In the genomic region with DNA sequence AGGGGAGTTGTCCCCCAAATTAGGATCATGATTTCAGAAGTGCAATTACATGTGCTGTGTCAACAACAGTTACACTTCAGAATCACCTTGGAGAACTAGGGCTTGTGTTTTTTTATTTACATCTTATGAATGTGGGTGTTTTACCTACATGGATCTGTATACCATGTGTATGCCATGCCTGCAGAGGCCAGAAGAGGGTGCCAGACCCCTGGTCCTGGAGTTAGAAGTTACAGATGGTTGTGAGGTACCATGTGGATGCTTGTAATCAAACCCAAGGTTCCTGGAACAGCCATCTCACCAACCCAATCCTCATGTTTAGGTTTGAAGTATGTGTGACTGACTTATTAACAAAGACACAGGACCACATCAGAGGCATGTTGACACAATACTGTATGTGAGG, we compare ENCODE assay signal across 8 mouse cellular contexts. TPM values are rescaled to one million over a fixed set of nuclear protein-coding genes. Genes with fewer than 3 reads are reported as not detected.
A peak's percentile ranks its signal among the peaks of the same experiment; 100 is the strongest.
DNase-seq lines count a peak whose midpoint lies in the region; ATAC-seq lines count a peak whose summit lies in the region.

No protein-coding gene starts in this region.

- intact Hi-C loops in left cerebral cortex, postnatal 36 days (cut with DNase I) = no loop called here

- no peak overlapping the region for H3K4me2 ChIP-seq in hindbrain, embryonic 16.5 days (ENCODE audit: low read length)
- no peak overlapping the region for H3K4me2 ChIP-seq in hindbrain, embryonic 12.5 days (replicated peaks)
- H3K4me2 ChIP-seq in embryonic facial prominence, embryonic 14.5 days (ENCODE audit: low read depth, low read length) = no peak overlapping the region

- H3K4me3 ChIP-seq in hindbrain, embryonic 16.5 days (ENCODE audit: low read length) = no peak overlapping the region
- no peak overlapping the region for H3K4me3 ChIP-seq in hindbrain, embryonic 12.5 days
- no peak overlapping the region for H3K4me3 ChIP-seq in embryonic facial prominence, embryonic 14.5 days (ENCODE audit: low read depth, low read length)

- no peaks in the 10 kb centered on the region for H3K9me3 ChIP-seq in hindbrain, embryonic 16.5 days (ENCODE audit: control insufficient read depth, low read length)
- no peaks in the 10 kb centered on the region for H3K9me3 ChIP-seq in hindbrain, embryonic 12.5 days (replicated peaks)
- H3K9me3 ChIP-seq in embryonic facial prominence, embryonic 14.5 days (ENCODE audit: control insufficient read depth, low read length) = no peaks in the 10 kb centered on the region

- H3K4me1 ChIP-seq in hindbrain, embryonic 16.5 days (ENCODE audit: control insufficient read depth, insufficient read depth, low read depth, low read length) = no peaks in the 10 kb centered on the region
- H3K4me1 ChIP-seq in hindbrain, embryonic 12.5 days = no peaks in the 10 kb centered on the region
- H3K4me1 ChIP-seq in embryonic facial prominence, embryonic 14.5 days (ENCODE audit: control insufficient read depth, insufficient read depth, low read length) = no peaks in the 10 kb centered on the region

- no peaks in the 10 kb centered on the region for H3K27me3 ChIP-seq in hindbrain, embryonic 16.5 days (replicated peaks; ENCODE audit: control insufficient read depth, insufficient read depth, low read length)
- H3K27me3 ChIP-seq in hindbrain, embryonic 12.5 days = no peaks in the 10 kb centered on the region
- no peaks in the 10 kb centered on the region for H3K27me3 ChIP-seq in embryonic facial prominence, embryonic 14.5 days (replicated peaks; ENCODE audit: control insufficient read depth, insufficient read depth, low read length)

- peak; percentile 59 for ATAC-seq in hindbrain, embryonic 16.5 days
- ATAC-seq in hindbrain, embryonic 12.5 days (ENCODE audit: low FRiP score) = no peak
- peak; percentile 81 for ATAC-seq in embryonic facial prominence, embryonic 14.5 days (ENCODE audit: low read depth)

- peak; percentile 39 for DNase-seq in urinary bladder, postnatal 14 days (ENCODE audit: low spot score)
- no peak for DNase-seq in urinary bladder, postnatal 10 days (ENCODE audit: low spot score)
- peak; percentile 14 for DNase-seq in embryonic facial prominence, embryonic 14.5 days (ENCODE audit: low spot score)
- no peak for DNase-seq in layer of hippocampus, postnatal 25 days (ENCODE audit: extremely low spot score in 1 of 2, low spot score in 1 of 2)
- no peak for DNase-seq in left cerebral cortex, adult 11 months (ENCODE audit: low spot score)
- no peak for DNase-seq in left cerebral cortex, postnatal 36 days (ENCODE audit: low spot score in 2 of 2)

- H3K27ac ChIP-seq in hindbrain, embryonic 16.5 days (ENCODE audit: low read depth, low read length) = no peak overlapping the region
- no peak overlapping the region for H3K27ac ChIP-seq in hindbrain, embryonic 12.5 days
- no peak overlapping the region for H3K27ac ChIP-seq in embryonic facial prominence, embryonic 14.5 days (replicated peaks; ENCODE audit: low read depth, low read length)

- H3K9ac ChIP-seq in hindbrain, embryonic 16.5 days (ENCODE audit: low read depth, low read length) = no peak overlapping the region
- no peak overlapping the region for H3K9ac ChIP-seq in hindbrain, embryonic 12.5 days
- no peak overlapping the region for H3K9ac ChIP-seq in embryonic facial prominence, embryonic 14.5 days (ENCODE audit: low read depth, low read length)

- H3K36me3 ChIP-seq in hindbrain, embryonic 16.5 days (ENCODE audit: control insufficient read depth, insufficient read depth, low read length) = peaks cover 33% of the 10 kb centered on the region
- H3K36me3 ChIP-seq in hindbrain, embryonic 12.5 days = peaks cover 66% of the 10 kb centered on the region
- H3K36me3 ChIP-seq in embryonic facial prominence, embryonic 14.5 days (ENCODE audit: control insufficient read depth, insufficient read depth, low read length) = peaks cover 65% of the 10 kb centered on the region

RNA-seq across cellular contexts. Expression of a gene that starts 20.4 kb away (rescaled TPM):
- polyA plus RNA-seq in hindbrain, embryonic 16.5 days (2015; fragmentation: Nextera tagmentation; extraction: Ambion mirVana) = 3.5 and 3.8 TPM in 2 replicates
- polyA plus RNA-seq in hindbrain, embryonic 12.5 days (2016; fragmentation: Nextera tagmentation; extraction: Ambion mirVana) = 3.5 and 4.1 TPM in 2 replicates
- 2.4 and 3.0 TPM in 2 replicates for polyA plus RNA-seq in embryonic facial prominence, embryonic 14.5 days (2014; fragmentation: Nextera tagmentation; extraction: Ambion mirVana)
- 10 to 100 TPM; 12.9 to 13.5 TPM for total RNA-seq in layer of hippocampus, postnatal 25 days (2021)
- 10 to 100 TPM; 11.7 to 14.4 TPM for total RNA-seq in left cerebral cortex, postnatal 36 days (2021)

RNA-seq across cellular contexts. Expression of a gene that starts 25.7 kb away (rescaled TPM):
- polyA plus RNA-seq in hindbrain, embryonic 16.5 days (2015; fragmentation: Nextera tagmentation; extraction: Ambion mirVana) = 3.3 and 3.9 TPM in 2 replicates
- 0.93 and 1.0 TPM in 2 replicates for polyA plus RNA-seq in hindbrain, embryonic 12.5 days (2016; fragmentation: Nextera tagmentation; extraction: Ambion mirVana)
- 0.26 and 0.46 TPM in 2 replicates for polyA plus RNA-seq in embryonic facial prominence, embryonic 14.5 days (2014; fragmentation: Nextera tagmentation; extraction: Ambion mirVana)
- 1 to 10 TPM; 3.6 to 3.7 TPM for total RNA-seq in layer of hippocampus, postnatal 25 days (2021)
- 1 to 10 TPM; 2.9 to 4.6 TPM for total RNA-seq in left cerebral cortex, postnatal 36 days (2021)

RNA-seq across cellular contexts. Expression of a gene that starts 32.9 kb away (rescaled TPM):
- polyA plus RNA-seq in hindbrain, embryonic 16.5 days (2015; fragmentation: Nextera tagmentation; extraction: Ambion mirVana) = 0.29 and 0.36 TPM in 2 replicates
- 0.66 and 0.73 TPM in 2 replicates for polyA plus RNA-seq in hindbrain, embryonic 12.5 days (2016; fragmentation: Nextera tagmentation; extraction: Ambion mirVana)
- polyA plus RNA-seq in embryonic facial prominence, embryonic 14.5 days (2014; fragmentation: Nextera tagmentation; extraction: Ambion mirVana) = 0.12 and 0.19 TPM in 2 replicates
- total RNA-seq in layer of hippocampus, postnatal 25 days (2021) = 1 to 10 TPM; 2.4 to 2.7 TPM
- total RNA-seq in left cerebral cortex, postnatal 36 days (2021) = 1 to 10 TPM; 1.3 to 2.2 TPM

RNA-seq across cellular contexts. Expression of a gene that starts 35.4 kb away (rescaled TPM):
- 0.05 TPM in 1 of 2 replicates, not detected in the other for polyA plus RNA-seq in hindbrain, embryonic 16.5 days (2015; fragmentation: Nextera tagmentation; extraction: Ambion mirVana)
- 0.07 and 0.10 TPM in 2 replicates for polyA plus RNA-seq in hindbrain, embryonic 12.5 days (2016; fragmentation: Nextera tagmentation; extraction: Ambion mirVana)
- not detected in 2 replicates for polyA plus RNA-seq in embryonic facial prominence, embryonic 14.5 days (2014; fragmentation: Nextera tagmentation; extraction: Ambion mirVana)
- under 1 TPM in 1 of 2 experiments, not detected in 1; 0.15 TPM for total RNA-seq in layer of hippocampus, postnatal 25 days (2021)
- not detected for total RNA-seq in left cerebral cortex, postnatal 36 days (2021)

RNA-seq across cellular contexts. Expression of a gene that starts 39.8 kb away (rescaled TPM):
- polyA plus RNA-seq in hindbrain, embryonic 16.5 days (2015; fragmentation: Nextera tagmentation; extraction: Ambion mirVana) = 105 and 116 TPM in 2 replicates
- 101 and 106 TPM in 2 replicates for polyA plus RNA-seq in hindbrain, embryonic 12.5 days (2016; fragmentation: Nextera tagmentation; extraction: Ambion mirVana)
- polyA plus RNA-seq in embryonic facial prominence, embryonic 14.5 days (2014; fragmentation: Nextera tagmentation; extraction: Ambion mirVana) = 81.9 and 86.8 TPM in 2 replicates
- 100 to 1,000 TPM; 103 to 114 TPM for total RNA-seq in layer of hippocampus, postnatal 25 days (2021)
- total RNA-seq in left cerebral cortex, postnatal 36 days (2021) = 100 to 1,000 TPM in 1 of 2 experiments, 10 to 100 TPM in 1; 92.6 to 103 TPM

Comparison
In these comparisons a context has a peak if more than half of its experiments do, and no peak if none do; other contexts are left out.
1. DNase-seq: peak in urinary bladder, postnatal 14 days (single experiment) and embryonic facial prominence, embryonic 14.5 days (single experiment); none in urinary bladder, postnatal 10 days (single experiment), layer of hippocampus, postnatal 25 days (0 of 2), left cerebral cortex, adult 11 months (single experiment) and left cerebral cortex, postnatal 36 days (0 of 2).